Mouse (Mus musculus) heart, postnatal 25 days (tissue): ENCODE measurements at regions not wholly inside any gene's neighbourhood (a gene's known extent, or its start where the extent isn't known, plus 50 kb on each side); places are given as distances from the start of the nearest gene placed in this dataset. TPM values are rescaled to one million over a fixed set of nuclear protein-coding genes. Genes with fewer than 3 reads are reported as not detected.

ENCODE experiments used
- DNase-seq: peaks from one replicate; pipeline ENCODE4 v3.0.0; 2022; ENCODE audit warnings: low spot score
- intact Hi-C: fragments of 180-260 bp; cut with DNase I; formaldehyde crosslinking; loops from one replicate; pipeline ENCODE4 v1.15.1; 2025
- microRNA-seq: library from miRNA; unstranded; fragments of <30 nt; microRNA quantifications from one replicate; pipeline ENCODE4 v1.2.0, GENCODE M21; 2022

DNA sequence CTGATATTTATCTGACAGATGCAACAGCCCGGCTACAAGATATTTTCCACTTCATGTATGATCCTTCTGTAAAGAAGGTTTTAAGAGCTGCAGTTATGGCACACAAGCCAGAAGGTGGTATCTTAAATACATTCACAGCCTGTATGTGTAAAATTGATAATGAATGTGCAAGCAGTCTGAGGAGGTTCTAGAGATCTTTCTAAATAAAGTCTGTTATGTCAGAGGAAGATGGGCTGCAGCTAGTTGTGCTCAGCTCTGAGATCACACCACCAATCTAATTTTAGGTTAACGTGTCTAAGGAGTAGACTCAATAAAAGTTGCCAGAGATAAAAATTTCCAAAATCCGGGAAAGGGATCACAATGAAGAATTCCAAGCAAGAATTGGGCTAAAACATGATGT, 218.8 kb downstream of the S1pr1 start:
- DNase-seq: no peak
- intact Hi-C loops: no loop called here

DNA sequence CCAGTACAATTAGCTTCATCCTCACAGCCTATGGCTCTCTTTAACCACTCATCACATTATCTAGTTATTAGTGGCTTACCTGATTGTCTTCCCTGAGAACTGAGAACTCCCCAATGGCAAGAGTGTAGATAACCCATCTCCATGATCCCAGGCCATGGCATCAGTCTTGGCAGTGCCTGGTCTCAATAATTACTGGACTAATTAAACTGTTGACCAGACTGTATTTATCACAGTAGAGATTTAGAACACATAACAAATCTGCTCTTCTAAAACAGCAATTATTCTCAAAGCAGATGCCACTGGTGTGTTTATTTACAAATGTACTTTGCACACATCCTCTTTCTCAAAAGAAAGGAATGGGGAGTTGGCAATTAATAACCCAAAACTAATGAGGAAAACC, 219.2 kb downstream of the S1pr1 start:
- intact Hi-C loops: no loop called here
- no peak for DNase-seq

- no peak for DNase-seq
- intact Hi-C loops: no loop called here
These were observed 245.9 kb downstream of the S1pr1 start for GRCm38 (mm10) chr3:115468980-115469379.

DNA sequence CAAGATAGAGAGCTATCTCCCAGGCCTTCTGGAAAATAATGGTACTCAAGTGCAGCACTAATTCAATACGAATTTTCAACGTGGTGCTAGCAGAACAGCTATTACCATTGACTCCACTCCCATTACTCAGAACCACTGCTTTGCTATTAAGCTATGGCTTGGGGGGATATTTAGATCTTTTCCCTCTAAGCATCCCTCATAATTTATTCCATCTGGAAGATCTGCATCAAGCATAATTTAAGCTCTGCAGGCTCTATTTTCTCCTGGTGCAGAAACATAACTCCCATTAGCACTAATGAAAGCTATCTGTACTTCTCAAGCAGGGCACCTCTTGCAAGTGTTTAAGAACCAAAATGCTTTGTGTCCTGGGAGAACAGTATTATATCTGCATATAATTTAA, 247.0 kb downstream of the S1pr1 start:
- intact Hi-C loops: no loop called here
- DNase-seq: no peak

GRCm38 (mm10) chr3:115462623-115463022, 252.2 kb downstream of the S1pr1 start:
- no peak for DNase-seq

More at GRCm38 (mm10) chr3:115462623-115463022, 252.2 kb downstream of the S1pr1 start:
- intact Hi-C loops: no loop called here

Small RNAs in the stretch of these regions (microRNA-seq; reads per million reads assigned to microRNA genes)
- not detected for gene Gm25347
